Mouse (Mus musculus) midbrain, embryonic 14.5 days (tissue): ENCODE data around the gene Fryl. TPM values are rescaled to one million over a fixed set of nuclear protein-coding genes. Genes with fewer than 3 reads are reported as not detected.

Source experiments
- ATAC-seq: fragments of 200-750 bp; cut with Nextera tagmentation; 2 replicates; pipeline ENCODE4 v1.8.0; 2017; ENCODE audit warnings: moderate number of reproducible peaks, moderate library complexity; ENCODE audit not compliant: low FRiP score, low TSS enrichment
- DNase-seq: peaks from one replicate; pipeline ENCODE4 v3.0.0-alpha.2; 2015
- H3K27ac ChIP-seq: fragments of 300-500 bp; sonication (generic); replicated peaks from 2 replicates; pipeline ENCODE4 v1.5.1; 2014; ENCODE audit warnings: mild to moderate bottlenecking, low read depth, low read length, moderate library complexity
- H3K27me3 ChIP-seq: fragments of 300-500 bp; sonication (generic); 2 replicates; pipeline ENCODE4 v1.6.1; 2014; ENCODE audit warnings: low read length, control low read depth, mixed read lengths; ENCODE audit not compliant: control insufficient read depth, insufficient read depth
- H3K36me3 ChIP-seq: fragments of 300-500 bp; sonication (generic); 2 replicates; pipeline ENCODE4 v1.6.1; 2014; ENCODE audit warnings: low read length, control low read depth; ENCODE audit not compliant: control insufficient read depth, insufficient read depth
- H3K4me1 ChIP-seq: fragments of 300-500 bp; sonication (generic); 2 replicates; pipeline ENCODE4 v1.6.1; 2014; ENCODE audit warnings: mild to moderate bottlenecking, antibody characterized with exemption, low read length, control low read depth; ENCODE audit not compliant: control insufficient read depth, insufficient read depth
- H3K4me2 ChIP-seq: fragments of 300-500 bp; sonication (generic); 2 replicates; pipeline ENCODE4 v1.6.1; 2014; ENCODE audit warnings: mild to moderate bottlenecking, low read length, moderate library complexity
- H3K4me3 ChIP-seq: fragments of 300-500 bp; sonication (generic); replicated peaks from 2 replicates; pipeline ENCODE4 v1.5.1; 2014; ENCODE audit warnings: low read depth, low read length
- H3K9ac ChIP-seq: fragments of 300-500 bp; sonication (generic); replicated peaks from 2 replicates; pipeline ENCODE4 v1.6.1; 2014; ENCODE audit warnings: mild to moderate bottlenecking, low read length, moderate library complexity
- H3K9me3 ChIP-seq: fragments of 300-500 bp; sonication (generic); 2 replicates; pipeline ENCODE4 v1.6.1; 2016; ENCODE audit warnings: low read length, control low read depth, mixed read lengths; ENCODE audit not compliant: control insufficient read depth
- WGBS: fragments of 180-500 bp; shearing (Covaris S2); extraction: QIAGEN DNeasy Blood & Tissue Kit; methylation state at CpG from one replicate; pipeline ENCODE4 v1.1.7; 2014; 5-methylcytosine and 5-hydroxymethylcytosine counted together
- polyA plus RNA-seq: library from polyadenylated mRNA; unstranded; fragments of >200 nt; fragmentation: Nextera tagmentation; extraction: Ambion mirVana; gene quantifications from 2 replicates; pipeline ENCODE4 v1.2.1, GENCODE M21; 2014

Fryl gene
- polyA plus RNA-seq, 1 experiment from 2014 or later, result 48.5 TPM

DNA sequence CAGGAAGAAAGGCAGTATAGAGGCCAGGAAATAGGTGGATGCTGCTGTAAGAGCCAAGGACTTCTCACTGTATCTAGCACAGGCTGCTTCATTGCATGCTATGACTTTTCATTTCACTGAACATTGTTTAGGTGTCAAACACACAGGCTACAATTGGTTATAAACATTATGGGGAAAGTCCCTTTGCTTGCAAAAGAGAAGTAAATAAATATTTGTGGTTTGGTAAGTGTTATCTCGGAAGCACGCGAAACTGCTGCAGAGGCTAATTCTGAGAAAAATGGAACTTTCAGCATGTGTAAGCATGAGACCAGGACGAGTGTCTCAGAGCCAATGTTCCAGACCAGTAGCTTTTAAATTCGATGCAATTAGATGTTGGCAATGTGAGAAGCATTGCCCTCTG is 30.2 kb upstream of the Fryl start:
- Histone ChIP-seq H3K4me2 (no peak overlapping the region), H3K27me3 (no peaks in the 10 kb centered on the region), H3K27ac (no peak overlapping the region), H3K9me3 (no peaks in the 10 kb centered on the region), H3K4me1 (no peaks in the 10 kb centered on the region), H3K9ac (no peak overlapping the region), H3K4me3 (no peak overlapping the region), H3K36me3 (no peaks in the 10 kb centered on the region)
- DNase-seq (no peak), ATAC-seq (no peak)
- WGBS, result 87% methylated on average over 5 of the region's 5 CpGs

DNA sequence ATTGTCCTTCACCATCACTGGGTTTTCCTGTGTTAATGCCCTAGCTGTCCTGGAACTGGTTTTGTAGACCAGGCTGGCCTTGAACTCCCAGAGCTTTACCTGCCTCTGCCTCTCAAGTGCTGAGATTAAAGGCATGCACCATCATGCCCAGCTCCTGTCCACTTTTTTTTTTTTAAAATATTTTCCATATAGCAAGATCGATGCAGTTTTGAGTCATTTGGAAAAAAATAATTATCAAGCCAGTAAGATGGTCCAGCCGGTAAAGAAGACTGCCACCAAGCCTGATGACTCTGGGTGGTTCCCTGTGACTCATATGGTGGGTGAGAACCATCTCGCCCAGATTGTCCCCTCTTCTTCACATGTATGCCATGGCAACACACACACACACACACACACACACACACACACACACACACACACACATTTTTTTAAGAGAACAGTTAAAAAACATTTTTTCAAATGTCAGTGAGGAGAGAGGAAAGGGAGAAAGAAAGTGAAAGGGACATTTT is 29.1 kb upstream of the Fryl start:
- no peak overlapping the region for H3K4me2 ChIP-seq

DNA sequence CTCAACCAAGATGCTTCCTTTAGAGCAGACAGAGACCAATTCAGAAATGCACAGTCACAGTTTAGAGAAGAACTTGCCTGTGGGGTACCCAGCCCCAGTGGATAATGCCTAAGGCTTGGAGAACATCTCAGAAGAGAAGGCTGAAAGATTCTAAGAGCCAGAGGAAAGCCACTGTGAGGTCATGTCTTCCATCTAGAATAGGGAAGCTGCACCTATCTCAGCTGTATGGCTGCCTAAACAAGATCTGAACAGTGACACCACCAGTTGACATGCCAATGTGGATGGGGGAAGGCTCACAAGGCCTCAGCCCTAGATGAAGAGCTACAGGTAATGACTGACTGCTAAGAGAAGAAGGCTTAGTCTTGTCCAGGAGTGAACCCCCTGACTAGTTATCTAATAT is 27.6 kb upstream of the Fryl start:
- ATAC-seq, result no peak
- no peak overlapping the region for H3K27ac ChIP-seq
- no peaks in the 10 kb centered on the region for H3K9me3 ChIP-seq
- DNase-seq, result no peak
- no peaks in the 10 kb centered on the region for H3K36me3 ChIP-seq
- H3K4me3 ChIP-seq, result no peak overlapping the region
- no peaks in the 10 kb centered on the region for H3K4me1 ChIP-seq
- no peak overlapping the region for H3K9ac ChIP-seq
- no peak overlapping the region for H3K4me2 ChIP-seq
- H3K27me3 ChIP-seq, result no peaks in the 10 kb centered on the region

More for the DNA sequence above, 29.1 kb upstream of the Fryl start:
- H3K36me3 ChIP-seq, result no peaks in the 10 kb centered on the region
- no peak overlapping the region for H3K27ac ChIP-seq
- no peaks in the 10 kb centered on the region for H3K4me1 ChIP-seq
- WGBS, result 90% methylated on average over 3 of the region's 3 CpGs
- H3K9me3 ChIP-seq, result no peaks in the 10 kb centered on the region
- no peak overlapping the region for H3K9ac ChIP-seq
- DNase-seq, result no peak
- H3K27me3 ChIP-seq, result no peaks in the 10 kb centered on the region
- ATAC-seq, result no peak
- no peak overlapping the region for H3K4me3 ChIP-seq

DNA sequence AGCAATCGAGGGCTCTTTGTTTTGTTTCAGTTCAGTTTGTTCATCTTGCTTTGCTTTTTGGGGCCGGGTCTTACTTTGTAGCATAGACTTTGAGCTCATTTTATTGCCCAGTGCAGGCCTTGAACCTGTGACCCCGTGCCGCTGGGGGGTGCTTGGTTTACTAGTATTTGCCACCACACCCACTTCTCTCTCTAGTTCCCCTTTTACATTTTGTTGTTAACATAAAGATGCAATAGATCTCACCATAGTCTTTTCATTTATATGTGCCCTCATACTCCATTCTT is 24.1 kb upstream of the Fryl start:
- no peaks in the 10 kb centered on the region for H3K4me1 ChIP-seq
- no peaks in the 10 kb centered on the region for H3K27me3 ChIP-seq
- no peak overlapping the region for H3K4me2 ChIP-seq
- no peak overlapping the region for H3K27ac ChIP-seq
- ATAC-seq (no peak), DNase-seq (no peak)
- WGBS, result 89% methylated on average over 4 of the region's 4 CpGs
- H3K36me3 ChIP-seq, result no peaks in the 10 kb centered on the region
- no peaks in the 10 kb centered on the region for H3K9me3 ChIP-seq
- H3K9ac ChIP-seq, result no peak overlapping the region
- no peak overlapping the region for H3K4me3 ChIP-seq

DNA sequence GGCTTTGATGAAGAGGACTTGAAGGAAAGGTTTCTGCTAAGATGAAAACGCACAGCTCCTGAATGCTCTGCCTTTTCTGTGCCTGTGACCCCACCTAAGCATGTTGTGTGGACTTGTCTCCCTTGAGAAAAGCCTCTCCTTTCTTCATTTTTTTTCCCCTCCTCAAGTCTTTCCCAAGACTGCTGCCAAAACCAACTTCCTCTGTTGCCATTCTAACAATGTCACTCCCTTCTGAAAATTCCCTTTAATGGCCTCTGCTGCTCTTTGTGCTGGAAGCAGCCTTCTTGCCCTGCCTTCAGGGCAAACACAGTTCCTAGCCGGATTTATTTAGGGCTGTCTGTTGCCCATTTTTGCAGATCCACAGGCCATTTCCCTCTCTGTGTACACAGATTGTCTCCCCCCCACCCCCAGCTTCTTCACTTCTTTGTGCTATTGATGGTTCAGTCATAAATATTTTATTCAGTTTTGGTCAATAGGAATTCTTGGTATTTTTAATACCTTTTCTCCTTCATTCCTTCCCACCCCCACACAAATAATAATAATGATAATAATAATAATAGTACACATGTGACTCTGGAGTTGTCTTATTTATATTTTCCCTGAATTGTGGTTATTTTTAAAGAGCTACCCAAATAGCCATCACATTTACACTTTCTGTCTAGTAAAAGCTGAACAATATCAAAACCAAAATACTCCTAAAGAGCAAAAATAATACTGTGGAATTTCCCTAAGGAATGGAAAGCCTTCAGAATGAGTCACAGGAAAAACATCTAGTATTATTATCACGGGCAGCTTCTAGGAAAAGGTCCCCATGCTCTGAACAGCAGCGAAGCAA is 23.5 kb upstream of the Fryl start:
- Histone ChIP-seq H3K4me2 (no peak overlapping the region), H3K27me3 (no peaks in the 10 kb centered on the region), H3K9me3 (no peaks in the 10 kb centered on the region), H3K36me3 (no peaks in the 10 kb centered on the region), H3K27ac (0 out of 2 replicates have a peak overlapping the region, but pooled peaks have one; percentile 52), H3K9ac (no peak overlapping the region), H3K4me1 (no peaks in the 10 kb centered on the region), H3K4me3 (no peak overlapping the region)
- ATAC-seq (no peak), DNase-seq (peak; percentile 30)
- WGBS, result 57% methylated on average over 4 of the region's 4 CpGs

DNA sequence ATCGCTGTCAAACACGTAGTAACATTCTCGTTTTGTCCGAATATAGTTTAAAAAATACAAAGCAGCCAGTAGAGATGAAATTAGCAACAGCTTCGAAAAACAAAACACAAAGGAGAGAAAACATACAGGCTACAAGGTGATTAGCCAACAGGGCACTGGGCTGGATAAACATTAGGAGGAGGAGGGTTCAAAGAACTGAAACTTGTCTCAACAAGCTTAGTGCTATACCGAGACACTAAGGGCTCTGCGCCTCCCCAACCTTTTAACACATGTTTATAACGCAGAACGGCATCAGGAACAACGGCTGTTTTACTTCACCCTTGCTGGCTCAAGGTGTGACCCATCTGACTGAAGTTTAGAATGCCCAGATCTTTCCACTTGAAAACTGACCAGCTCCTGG is 22.8 kb upstream of the Fryl start:
- Histone ChIP-seq H3K36me3 (no peaks in the 10 kb centered on the region), H3K9ac (no peak overlapping the region), H3K4me2 (no peak overlapping the region), H3K27me3 (no peaks in the 10 kb centered on the region), H3K4me3 (no peak overlapping the region), H3K9me3 (no peaks in the 10 kb centered on the region), H3K27ac (0 out of 2 replicates have a peak overlapping the region, but pooled peaks have one; percentile 52), H3K4me1 (no peaks in the 10 kb centered on the region)
- ATAC-seq, result no peak
- WGBS, result 84% methylated on average over 10 of the region's 10 CpGs
- DNase-seq, result no peak

DNA sequence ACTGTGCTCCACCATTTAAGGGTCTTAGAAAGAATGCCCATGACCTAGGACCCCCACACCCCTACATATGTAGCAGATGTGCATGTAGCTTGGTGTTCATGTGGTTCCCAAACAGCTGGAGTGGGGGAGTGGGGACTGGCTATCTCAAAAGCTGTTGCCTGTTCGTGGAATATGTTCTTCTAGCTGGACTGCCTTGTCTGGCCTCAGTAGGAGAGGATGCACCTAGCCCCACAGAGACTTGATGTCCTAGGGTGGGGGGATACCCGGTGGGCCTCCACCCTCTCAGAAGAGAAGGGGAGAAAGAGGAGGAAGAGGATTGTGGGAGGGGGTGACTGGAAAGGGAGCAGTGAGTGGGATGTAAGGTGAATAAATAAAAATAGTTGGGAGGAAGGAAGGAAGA is 18.5 kb upstream of the Fryl start:
- Histone ChIP-seq H3K4me2 (no peak overlapping the region), H3K27ac (no peak overlapping the region), H3K9ac (no peak overlapping the region), H3K4me1 (no peaks in the 10 kb centered on the region; the same call in 1 of the 2 replicates), H3K36me3 (no peaks in the 10 kb centered on the region), H3K4me3 (no peak overlapping the region), H3K27me3 (no peaks in the 10 kb centered on the region), H3K9me3 (no peaks in the 10 kb centered on the region)
- no peak for DNase-seq
- WGBS, result 87% methylated on average over 2 of the region's 2 CpGs
- ATAC-seq, result no peak

DNA sequence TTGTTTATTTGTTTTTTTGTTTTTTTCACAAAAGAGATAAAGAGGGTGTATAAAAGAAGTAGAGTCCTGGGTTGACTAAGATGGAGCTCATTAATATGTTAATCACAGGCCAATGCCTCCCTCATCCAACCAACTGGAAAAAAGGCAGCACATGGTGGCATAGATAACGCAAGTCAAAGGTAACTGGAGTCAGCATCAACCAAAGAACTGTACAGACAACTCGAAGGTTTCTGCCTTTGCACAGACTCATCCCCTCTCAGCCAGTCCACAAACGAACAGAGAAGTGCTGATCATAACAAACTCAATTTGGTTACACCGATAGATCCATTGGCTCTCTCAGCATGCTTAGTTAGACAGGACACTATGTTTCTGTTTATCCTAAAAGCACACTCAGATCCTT is 16.8 kb upstream of the Fryl start:
- no peak for ATAC-seq
- 71% methylated on average over 4 of the region's 4 CpGs for WGBS
- Histone ChIP-seq H3K4me2 (no peak overlapping the region), H3K9me3 (no peaks in the 10 kb centered on the region), H3K4me1 (no peaks in the 10 kb centered on the region; the same call in 1 of the 2 replicates), H3K27me3 (no peaks in the 10 kb centered on the region), H3K36me3 (no peaks in the 10 kb centered on the region), H3K4me3 (no peak overlapping the region), H3K27ac (no peak overlapping the region), H3K9ac (no peak overlapping the region)
- DNase-seq, result no peak

DNA sequence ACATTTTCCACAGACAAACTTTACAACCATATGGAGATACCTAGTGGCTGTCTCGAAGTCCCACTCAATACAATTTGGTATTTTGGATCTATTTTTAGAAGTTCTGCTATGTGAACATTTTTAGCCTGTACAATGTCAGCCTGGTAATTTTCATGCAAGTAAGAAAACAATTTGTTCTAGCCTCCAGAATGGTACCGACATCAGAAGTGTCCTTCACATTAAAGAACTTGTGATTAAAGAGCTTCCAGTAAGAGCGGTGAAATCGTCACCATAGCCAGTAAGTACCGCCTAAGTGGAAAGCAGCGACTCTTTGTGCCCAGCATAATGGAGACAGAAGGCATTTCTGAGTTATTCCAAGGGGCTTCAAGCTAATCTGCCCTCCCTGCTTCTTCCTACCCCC is 14.2 kb upstream of the Fryl start:
- 72% methylated on average over 6 of the region's 6 CpGs for WGBS
- Histone ChIP-seq H3K36me3 (no peaks in the 10 kb centered on the region), H3K4me3 (no peak overlapping the region), H3K4me2 (no peak overlapping the region), H3K27ac (no peak overlapping the region), H3K9ac (no peak overlapping the region), H3K27me3 (no peaks in the 10 kb centered on the region), H3K4me1 (no peaks in the 10 kb centered on the region; the same call in 1 of the 2 replicates), H3K9me3 (no peaks in the 10 kb centered on the region)
- ATAC-seq, result no peak
- DNase-seq, result no peak
